Mouse (Mus musculus) forebrain, postnatal 0 days (tissue): ENCODE data around the gene Dgki. TPM values are rescaled to one million over a fixed set of nuclear protein-coding genes. Genes with fewer than 3 reads are reported as not detected.

Experiments used
- ATAC-seq: fragments of 200-750 bp; cut with Nextera tagmentation; 2 replicates; pipeline ENCODE4 v1.8.0; 2017; ENCODE audit warnings: mild to moderate bottlenecking, moderate library complexity
- DNase-seq: peaks from one replicate; pipeline ENCODE4 v3.0.0-alpha.2; 2015
- H3K27ac ChIP-seq: fragments of 300-500 bp; sonication (generic); 2 replicates; pipeline ENCODE4 v1.5.1; 2014; ENCODE audit warnings: low read depth, mild to moderate bottlenecking, antibody characterized with exemption, low read length, moderate library complexity, mixed read lengths
- H3K27me3 ChIP-seq: fragments of 300-500 bp; sonication (generic); 2 replicates; pipeline ENCODE4 v1.6.1; 2014; ENCODE audit warnings: mild to moderate bottlenecking, low read length, mixed read lengths; ENCODE audit not compliant: insufficient read depth
- H3K36me3 ChIP-seq: fragments of 300-500 bp; sonication (generic); 2 replicates; pipeline ENCODE4 v1.6.1; 2014; ENCODE audit warnings: mild to moderate bottlenecking, moderate library complexity; ENCODE audit not compliant: insufficient read depth
- H3K4me1 ChIP-seq: fragments of 300-500 bp; sonication (generic); 2 replicates; pipeline ENCODE4 v1.6.1; 2014; ENCODE audit warnings: antibody characterized with exemption; ENCODE audit not compliant: insufficient read depth
- H3K4me2 ChIP-seq: fragments of 300-500 bp; sonication (generic); 2 replicates; pipeline ENCODE4 v1.6.1; 2014; ENCODE audit warnings: low read depth, mild to moderate bottlenecking, moderate library complexity
- H3K4me3 ChIP-seq: fragments of 300-500 bp; sonication (generic); 2 replicates; pipeline ENCODE4 v1.5.1; 2014; ENCODE audit warnings: low read depth, low read length, mixed read lengths
- H3K9ac ChIP-seq: fragments of 300-500 bp; sonication (generic); 2 replicates; pipeline ENCODE4 v1.6.1; 2014; ENCODE audit warnings: mild to moderate bottlenecking
- H3K9me3 ChIP-seq: fragments of 300-500 bp; sonication (generic); 2 replicates; pipeline ENCODE4 v1.6.1; 2016; ENCODE audit warnings: low read length
- CTCF ChIP-seq: sonication (generic); IDR thresholded peaks from 2 replicates; pipeline ENCODE4 v1.5.1; 2016; ENCODE audit warnings: antibody characterized with exemption, control low read depth, low read depth
- WGBS: fragments of 180-500 bp; shearing (Covaris S2); extraction: QIAGEN DNeasy Blood & Tissue Kit; methylation state at CpG from one replicate; pipeline ENCODE4 v1.1.7; 2014; 5-methylcytosine and 5-hydroxymethylcytosine counted together
- polyA plus RNA-seq: library from polyadenylated mRNA; unstranded; fragments of >200 nt; fragmentation: Nextera tagmentation; extraction: Ambion mirVana; gene quantifications from 2 replicates; pipeline ENCODE4 v1.2.1, GENCODE M21; 2015
- total RNA-seq: library from RNA; depleted of rRNA; stranded (reverse); fragments of >200 nt; gene quantifications from 2 replicates; pipeline ENCODE4 v1.2.3, GENCODE M21; 2014

Gene Dgki
- total and polyA plus RNA-seq, 2 experiments from 2014 or later, result 5.5 to 34.0 TPM

GRCm38 (mm10) chr6:36898412-36898811 lies 401.6 kb downstream of the Dgki start:
- WGBS, result 81% methylated on average over 6 of the region's 6 CpGs
- Histone ChIP-seq H3K27me3 (no peaks in the 10 kb centered on the region), H3K9ac (no peak overlapping the region), H3K4me3 (no peak overlapping the region), H3K27ac (no peak overlapping the region), H3K4me2 (no peak overlapping the region), H3K9me3 (no peaks in the 10 kb centered on the region), H3K4me1 (no peaks in the 10 kb centered on the region), H3K36me3 (no peaks in the 10 kb centered on the region)
- no peak for TF ChIP-seq CTCF
- ATAC-seq (no peak), DNase-seq (no peak)

GRCm38 (mm10) chr6:36897616-36898149 lies 402.3 kb downstream of the Dgki start:
- no peaks in the 10 kb centered on the region for H3K36me3 ChIP-seq
- no peak overlapping the region for H3K27ac ChIP-seq
- ATAC-seq (no peak), DNase-seq (no peak)
- no peaks in the 10 kb centered on the region for H3K4me1 ChIP-seq
- no peak overlapping the region for H3K9ac ChIP-seq
- no peak overlapping the region for H3K4me2 ChIP-seq
- no peak for TF ChIP-seq CTCF
- H3K27me3 ChIP-seq, result no peaks in the 10 kb centered on the region
- no peak overlapping the region for H3K4me3 ChIP-seq
- 68% methylated on average over 3 of the region's 3 CpGs for WGBS
- H3K9me3 ChIP-seq, result no peaks in the 10 kb centered on the region

- no peaks in the 10 kb centered on the region for H3K4me1 ChIP-seq
- H3K4me3 ChIP-seq, result no peak overlapping the region
- TF ChIP-seq CTCF, result no peak
- no peak overlapping the region for H3K4me2 ChIP-seq
- H3K9me3 ChIP-seq, result no peaks in the 10 kb centered on the region
- DNase-seq (no peak), ATAC-seq (no peak)
- no peak overlapping the region for H3K27ac ChIP-seq
- WGBS, result 81% methylated on average over 2 of the region's 2 CpGs
- H3K36me3 ChIP-seq, result no peaks in the 10 kb centered on the region
- H3K9ac ChIP-seq, result no peak overlapping the region
- no peaks in the 10 kb centered on the region for H3K27me3 ChIP-seq
Observed at GRCm38 (mm10) chr6:36896656-36897055, 403.3 kb downstream of the Dgki start.

- no peak for ATAC-seq
- Histone ChIP-seq H3K4me3 (no peak overlapping the region), H3K27me3 (no peaks in the 10 kb centered on the region), H3K9me3 (no peaks in the 10 kb centered on the region), H3K36me3 (no peaks in the 10 kb centered on the region), H3K27ac (no peak overlapping the region), H3K4me2 (no peak overlapping the region), H3K4me1 (no peaks in the 10 kb centered on the region), H3K9ac (no peak overlapping the region)
- 73% methylated on average over 5 of the region's 5 CpGs for WGBS
- TF ChIP-seq CTCF, result no peak
- DNase-seq, result no peak
Observed at GRCm38 (mm10) chr6:36891820-36892219, 408.2 kb downstream of the Dgki start.

- no peak overlapping the region for H3K4me2 ChIP-seq
- H3K4me3 ChIP-seq, result no peak overlapping the region
- ATAC-seq, result no peak
- no peaks in the 10 kb centered on the region for H3K9me3 ChIP-seq
- no peak for DNase-seq
- TF ChIP-seq CTCF, result no peak
- no peak overlapping the region for H3K9ac ChIP-seq
- WGBS, result 31% methylated on average over 2 of the region's 2 CpGs
- no peaks in the 10 kb centered on the region for H3K36me3 ChIP-seq
- no peak overlapping the region for H3K27ac ChIP-seq
- no peaks in the 10 kb centered on the region for H3K4me1 ChIP-seq
- H3K27me3 ChIP-seq, result no peaks in the 10 kb centered on the region
Observed at GRCm38 (mm10) chr6:36890776-36891175, 409.2 kb downstream of the Dgki start.

GRCm38 (mm10) chr6:36890296-36890695 lies 409.7 kb downstream of the Dgki start:
- no peaks in the 10 kb centered on the region for H3K36me3 ChIP-seq
- ATAC-seq (no peak), DNase-seq (no peak)
- H3K4me3 ChIP-seq, result no peak overlapping the region
- no peak overlapping the region for H3K9ac ChIP-seq
- H3K27ac ChIP-seq, result no peak overlapping the region
- no peaks in the 10 kb centered on the region for H3K4me1 ChIP-seq
- TF ChIP-seq CTCF, result no peak
- no peak overlapping the region for H3K4me2 ChIP-seq
- no peaks in the 10 kb centered on the region for H3K27me3 ChIP-seq
- H3K9me3 ChIP-seq, result no peaks in the 10 kb centered on the region
- 35% methylated on average over 5 of the region's 5 CpGs for WGBS

GRCm38 (mm10) chr6:36881309-36881708 lies 418.7 kb downstream of the Dgki start:
- no peak for TF ChIP-seq CTCF
- Histone ChIP-seq H3K9ac (no peak overlapping the region), H3K4me1 (peaks cover 13% of the 10 kb centered on the region; the same call in 1 of the 2 replicates), H3K27me3 (no peaks in the 10 kb centered on the region), H3K9me3 (no peaks in the 10 kb centered on the region), H3K4me3 (no peak overlapping the region), H3K27ac (no peak overlapping the region), H3K4me2 (no peak overlapping the region), H3K36me3 (no peaks in the 10 kb centered on the region)
- DNase-seq (no peak), ATAC-seq (no peak)
- WGBS, result 17% methylated on average over 4 of the region's 4 CpGs
